Mouse (Mus musculus) liver, embryonic 12.5 days (tissue): Measurements from ENCODE around the gene Med13l. TPM values are rescaled to one million over a fixed set of nuclear protein-coding genes. Genes with fewer than 3 reads are reported as not detected.

Experiments used
- ATAC-seq: fragments of 200-750 bp; cut with Nextera tagmentation; 2 replicates; pipeline ENCODE4 v1.8.0; 2017; ENCODE audit warnings: moderate number of reproducible peaks, mild to moderate bottlenecking, moderate library complexity
- H3K27ac ChIP-seq: fragments of 300-500 bp; sonication (generic); 2 replicates; pipeline ENCODE4 v1.5.1; 2016; ENCODE audit warnings: mild to moderate bottlenecking
- H3K27me3 ChIP-seq: fragments of 300-500 bp; sonication (generic); replicated peaks from 2 replicates; pipeline ENCODE4 v1.6.1; 2016; ENCODE audit warnings: mild to moderate bottlenecking, moderate library complexity
- H3K36me3 ChIP-seq: fragments of 300-500 bp; sonication (generic); 2 replicates; pipeline ENCODE4 v1.6.1; 2016; ENCODE audit warnings: mild to moderate bottlenecking, moderate library complexity
- H3K4me1 ChIP-seq: fragments of 300-500 bp; sonication (generic); 2 replicates; pipeline ENCODE4 v1.6.1; 2016
- H3K4me2 ChIP-seq: fragments of 300-500 bp; sonication (generic); 2 replicates; pipeline ENCODE4 v1.6.1; 2016; ENCODE audit warnings: mild to moderate bottlenecking, moderate library complexity
- H3K4me3 ChIP-seq: fragments of 300-500 bp; sonication (generic); 2 replicates; pipeline ENCODE4 v1.5.1; 2016; ENCODE audit warnings: mild to moderate bottlenecking, moderate library complexity
- H3K9ac ChIP-seq: fragments of 300-500 bp; sonication (generic); 2 replicates; pipeline ENCODE4 v1.6.1; 2016; ENCODE audit warnings: mild to moderate bottlenecking, moderate library complexity
- H3K9me3 ChIP-seq: fragments of 300-500 bp; sonication (generic); replicated peaks from 2 replicates; pipeline ENCODE4 v1.6.1; 2016; ENCODE audit warnings: mild to moderate bottlenecking, moderate library complexity
- WGBS: fragments of 180-500 bp; shearing (Covaris S2); methylation state at CpG from one replicate; pipeline ENCODE4 v1.1.7; 2016; ENCODE audit not compliant: insufficient replicate concordance; 5-methylcytosine and 5-hydroxymethylcytosine counted together
- polyA plus RNA-seq: library from polyadenylated mRNA; unstranded; fragments of >200 nt; fragmentation: Nextera tagmentation; extraction: Ambion mirVana; gene quantifications from 2 replicates; pipeline ENCODE4 v1.2.1, GENCODE M21; 2016

Gene Med13l
- polyA plus RNA-seq, 1 experiment from 2014 or later, result 13.0 TPM

DNA sequence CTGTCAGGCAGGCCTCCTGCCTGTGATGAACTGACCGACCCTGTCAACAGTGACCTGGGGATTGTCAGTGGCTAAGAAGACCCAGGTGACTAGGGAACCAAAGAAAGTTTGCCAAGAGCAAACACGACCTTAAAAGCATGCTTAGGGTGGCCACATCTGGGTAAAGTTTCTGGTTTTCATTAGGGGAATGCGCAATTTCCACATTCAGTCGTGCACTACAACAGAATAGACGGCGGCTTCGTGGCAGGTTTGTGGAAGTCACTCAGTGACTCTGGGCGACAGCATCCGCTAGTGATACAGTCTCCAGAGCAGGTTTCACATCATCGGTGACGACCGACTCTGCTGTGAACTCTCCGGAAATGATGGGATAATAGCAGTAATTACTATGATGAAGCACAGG is 34.0 kb upstream of the Med13l start:
- Histone ChIP-seq H3K27ac (no peak overlapping the region), H3K36me3 (no peaks in the 10 kb centered on the region), H3K4me1 (no peaks in the 10 kb centered on the region), H3K27me3 (peaks cover 93% of the 10 kb centered on the region), H3K9me3 (no peaks in the 10 kb centered on the region), H3K9ac (no peak overlapping the region), H3K4me2 (no peak overlapping the region), H3K4me3 (no peak overlapping the region)
- WGBS, result 73% methylated on average over 13 of the region's 13 CpGs
- no peak for ATAC-seq

DNA sequence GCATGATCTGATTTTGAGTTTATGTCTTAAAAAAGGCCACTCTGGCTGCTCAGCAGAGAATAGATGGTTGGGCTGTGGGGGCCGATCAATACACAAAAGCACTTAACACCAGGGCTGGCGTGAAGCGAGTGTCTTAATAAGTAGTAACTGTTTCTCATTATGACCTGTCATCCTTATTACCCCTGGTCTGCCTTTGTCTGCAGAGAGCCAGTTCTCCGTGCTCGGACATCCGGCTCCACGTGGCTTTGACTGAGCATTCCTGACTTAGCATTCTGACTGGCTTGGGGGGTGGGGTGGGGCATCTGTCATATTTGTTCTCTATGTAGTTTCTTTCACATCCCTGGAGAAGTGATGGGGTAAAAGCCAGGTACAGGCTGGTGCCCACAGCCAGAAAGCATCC is 31.2 kb upstream of the Med13l start:
- Histone ChIP-seq H3K4me2 (no peak overlapping the region), H3K9ac (no peak overlapping the region), H3K9me3 (no peaks in the 10 kb centered on the region), H3K27me3 (peaks cover 93% of the 10 kb centered on the region), H3K27ac (peak overlapping the region; percentile 7; the same call in 1 of the 2 replicates), H3K36me3 (no peaks in the 10 kb centered on the region), H3K4me1 (no peaks in the 10 kb centered on the region), H3K4me3 (no peak overlapping the region)
- ATAC-seq, result no peak
- WGBS, result 58% methylated on average over 7 of the region's 7 CpGs

DNA sequence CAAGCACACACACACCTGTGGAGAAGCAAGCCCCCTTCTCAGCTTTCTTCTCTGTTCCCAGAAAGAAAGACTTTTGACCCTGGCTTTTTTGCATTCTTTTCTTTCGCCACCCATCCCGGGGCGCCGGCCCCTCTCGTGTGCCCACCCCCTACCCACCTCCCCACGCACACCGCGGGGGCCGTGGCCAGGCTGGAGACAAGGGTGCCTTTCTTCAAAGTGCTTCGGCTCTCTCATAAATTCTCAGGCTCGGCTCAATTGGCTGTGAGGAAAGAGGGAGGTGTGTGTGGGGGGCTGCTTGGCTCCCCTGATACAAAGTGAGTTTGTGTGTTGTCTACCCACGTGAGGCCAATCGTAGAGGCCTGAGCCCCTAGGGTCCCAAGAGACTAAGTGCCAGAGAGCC is 28.4 kb upstream of the Med13l start:
- Histone ChIP-seq H3K27me3 (peaks cover 88% of the 10 kb centered on the region), H3K4me2 (no peak overlapping the region), H3K4me1 (no peaks in the 10 kb centered on the region), H3K27ac (no peak overlapping the region), H3K9me3 (no peaks in the 10 kb centered on the region), H3K36me3 (no peaks in the 10 kb centered on the region), H3K9ac (no peak overlapping the region), H3K4me3 (no peak overlapping the region)
- 34% methylated on average over 13 of the region's 13 CpGs for WGBS
- ATAC-seq, result no peak

DNA sequence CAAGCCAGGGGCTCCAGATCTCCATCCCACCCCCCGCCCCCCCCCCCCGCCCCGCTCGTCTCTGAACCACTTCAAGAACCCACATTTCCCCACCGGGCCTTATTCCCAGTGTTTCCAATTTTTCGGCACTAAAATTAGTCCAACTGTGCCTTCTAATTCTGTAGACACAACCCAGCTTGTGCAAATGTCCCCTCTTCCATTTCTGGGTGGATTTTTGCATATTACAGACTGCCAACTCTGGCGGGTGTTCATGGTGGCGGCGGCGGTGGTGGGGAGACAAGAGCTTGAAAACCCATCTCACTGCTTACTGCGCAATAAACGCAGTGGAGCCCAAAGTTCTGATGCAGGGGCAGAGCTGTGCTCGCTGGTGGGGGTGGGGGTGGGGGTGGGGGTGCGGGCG is 27.8 kb upstream of the Med13l start:
- H3K27me3 ChIP-seq, result peaks cover 92% of the 10 kb centered on the region
- H3K27ac ChIP-seq, result no peak overlapping the region
- H3K4me2 ChIP-seq, result no peak overlapping the region
- no peak overlapping the region for H3K4me3 ChIP-seq
- no peaks in the 10 kb centered on the region for H3K9me3 ChIP-seq
- ATAC-seq, result no peak
- WGBS, result 49% methylated on average over 14 of the region's 15 CpGs
- no peak overlapping the region for H3K9ac ChIP-seq
- H3K36me3 ChIP-seq, result no peaks in the 10 kb centered on the region
- no peaks in the 10 kb centered on the region; the same call in 1 of the 2 replicates for H3K4me1 ChIP-seq

DNA sequence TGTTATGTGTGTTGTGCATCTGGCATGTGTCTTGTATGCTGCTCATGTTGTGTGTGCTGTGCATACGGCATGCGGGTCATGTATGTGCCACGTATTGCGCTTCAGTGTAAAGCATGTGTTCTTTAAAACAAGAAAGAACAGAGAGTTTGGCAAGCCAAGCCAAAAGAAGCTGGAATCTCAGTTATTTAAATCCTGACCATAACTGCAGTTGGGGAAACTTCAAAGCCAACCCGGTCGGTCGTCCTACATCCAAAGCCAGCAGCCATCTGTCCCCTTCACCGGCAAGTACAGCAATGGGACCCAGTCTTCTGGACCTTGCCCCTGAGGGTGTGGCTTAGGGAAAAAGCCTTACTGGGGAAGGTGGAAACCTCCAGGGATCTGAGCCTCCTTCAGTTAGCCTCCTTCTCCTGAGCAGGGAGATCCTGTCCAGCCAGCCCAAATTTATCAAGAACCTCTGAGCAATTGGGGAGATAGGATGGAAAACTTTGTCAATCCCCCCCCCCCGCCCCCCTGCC is 26.0 kb upstream of the Med13l start:
- Histone ChIP-seq H3K27me3 (peaks cover 79% of the 10 kb centered on the region), H3K27ac (no peak overlapping the region), H3K9ac (no peak overlapping the region), H3K4me3 (no peak overlapping the region), H3K36me3 (no peaks in the 10 kb centered on the region), H3K9me3 (no peaks in the 10 kb centered on the region), H3K4me1 (no peaks in the 10 kb centered on the region; the same call in 1 of the 2 replicates), H3K4me2 (no peak overlapping the region)
- 68% methylated on average over 9 of the region's 9 CpGs for WGBS
- no peak for ATAC-seq

DNA sequence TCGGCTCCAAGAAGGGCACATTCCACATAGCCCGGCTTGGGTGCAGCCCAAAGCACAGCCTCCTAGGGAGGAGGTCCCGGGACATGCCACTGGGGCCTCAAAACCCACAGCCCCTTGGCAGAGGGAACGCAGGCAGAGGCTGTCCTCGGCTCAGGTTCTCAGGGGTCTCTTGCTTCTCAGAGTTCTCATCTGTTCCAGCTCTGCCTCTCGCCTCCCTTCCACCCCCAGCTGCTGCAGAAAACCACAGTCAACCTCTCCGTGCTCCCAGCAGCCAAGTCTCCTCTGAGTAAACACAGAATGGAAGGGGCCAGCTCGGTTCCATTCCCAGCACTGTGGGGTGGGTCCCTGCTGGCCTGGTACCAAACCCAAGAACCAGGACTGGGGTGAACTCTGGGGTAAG is 25.3 kb upstream of the Med13l start:
- Histone ChIP-seq H3K27ac (no peak overlapping the region), H3K4me3 (no peak overlapping the region), H3K36me3 (no peaks in the 10 kb centered on the region), H3K9ac (no peak overlapping the region), H3K4me2 (no peak overlapping the region), H3K9me3 (no peaks in the 10 kb centered on the region), H3K27me3 (peaks cover 77% of the 10 kb centered on the region), H3K4me1 (no peaks in the 10 kb centered on the region; the same call in 1 of the 2 replicates)
- 50% methylated on average over 8 of the region's 8 CpGs for WGBS
- no peak for ATAC-seq

DNA sequence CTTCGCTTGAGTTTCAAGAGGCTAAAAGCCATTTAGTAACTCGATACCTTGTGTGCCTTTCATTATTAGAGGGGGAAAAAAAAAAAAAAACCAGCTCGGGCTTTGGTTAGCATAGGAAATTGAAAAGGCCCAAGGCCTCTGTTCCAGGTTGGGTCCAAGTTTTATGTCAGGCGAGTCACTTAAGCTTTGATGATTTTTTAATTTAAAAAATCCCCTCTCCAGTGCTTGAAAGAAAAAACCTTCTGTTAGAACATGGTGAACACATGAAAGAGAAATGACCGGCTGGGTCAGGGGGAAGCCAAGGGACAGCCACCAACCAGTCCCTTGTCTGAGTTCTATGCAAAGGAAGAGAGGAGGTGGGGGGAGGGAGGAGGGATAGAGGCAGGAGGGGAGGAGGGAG is 22.0 kb upstream of the Med13l start:
- WGBS, result 55% methylated on average over 5 of the region's 5 CpGs
- Histone ChIP-seq H3K4me2 (no peak overlapping the region), H3K4me1 (no peaks in the 10 kb centered on the region; the same call in 1 of the 2 replicates), H3K4me3 (no peak overlapping the region), H3K9ac (no peak overlapping the region), H3K27ac (no peak overlapping the region), H3K36me3 (no peaks in the 10 kb centered on the region), H3K9me3 (0 out of 2 replicates have a peak, but pooled peaks cover 3% of the 10 kb centered on the region), H3K27me3 (peaks cover 48% of the 10 kb centered on the region)
- no peak for ATAC-seq

DNA sequence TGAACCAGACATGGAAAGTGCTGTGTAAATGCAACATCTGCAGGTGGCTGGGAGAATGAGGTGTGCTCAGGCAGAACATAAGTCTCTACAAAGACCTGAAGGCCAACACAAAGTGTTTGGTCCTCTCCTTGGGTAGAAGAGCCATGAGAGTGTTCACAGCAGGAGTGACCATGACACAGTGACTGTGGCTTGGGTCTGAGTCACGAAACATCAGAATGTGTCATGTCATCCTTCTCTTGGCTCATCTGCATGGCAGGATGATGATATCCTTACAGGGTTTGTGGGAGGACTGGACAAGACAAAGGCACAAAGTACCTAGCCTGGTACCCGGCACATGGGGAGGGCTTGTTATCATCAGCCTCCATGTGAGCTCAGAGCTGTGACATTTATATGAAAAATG is 16.7 kb upstream of the Med13l start:
- H3K4me3 ChIP-seq, result no peak overlapping the region
- H3K4me1 ChIP-seq, result no peaks in the 10 kb centered on the region
- H3K4me2 ChIP-seq, result no peak overlapping the region
- H3K36me3 ChIP-seq, result no peaks in the 10 kb centered on the region
- H3K9ac ChIP-seq, result no peak overlapping the region
- H3K27me3 ChIP-seq, result peaks cover 18% of the 10 kb centered on the region; the same call in 1 of the 2 replicates
- ATAC-seq, result no peak
- H3K27ac ChIP-seq, result no peak overlapping the region
- 0 out of 2 replicates have a peak, but pooled peaks cover 3% of the 10 kb centered on the region for H3K9me3 ChIP-seq
- 55% methylated on average over 2 of the region's 2 CpGs for WGBS

DNA sequence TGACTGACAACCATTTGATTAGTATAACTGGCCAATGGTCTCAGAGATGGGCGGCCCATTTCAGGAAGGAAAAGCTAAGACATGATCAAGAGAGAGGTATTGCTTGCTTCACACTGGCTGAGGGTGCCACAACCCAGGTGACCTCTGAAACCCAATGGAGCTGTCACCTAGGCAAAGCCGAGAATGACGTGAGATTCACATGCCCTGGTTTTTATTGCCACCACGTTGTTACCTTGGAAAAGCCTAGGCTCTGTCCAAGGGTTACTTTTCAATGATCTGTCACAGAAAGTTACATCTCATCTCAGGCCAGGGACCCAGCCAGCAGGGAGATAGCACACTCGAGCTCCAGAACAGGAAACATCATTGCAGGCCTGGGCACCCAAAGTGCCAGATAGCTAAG is 10.0 kb upstream of the Med13l start:
- H3K4me2 ChIP-seq, result no peak overlapping the region
- H3K27me3 ChIP-seq, result peaks cover 8% of the 10 kb centered on the region
- WGBS, result 44% methylated on average over 5 of the region's 5 CpGs
- peaks cover 5% of the 10 kb centered on the region; the same call in 1 of the 2 replicates for H3K4me1 ChIP-seq
- H3K4me3 ChIP-seq, result no peak overlapping the region
- no peak for ATAC-seq
- no peak overlapping the region for H3K9ac ChIP-seq
- no peaks in the 10 kb centered on the region for H3K36me3 ChIP-seq
- H3K9me3 ChIP-seq, result peaks cover 4% of the 10 kb centered on the region; the same call in 1 of the 2 replicates
- no peak overlapping the region for H3K27ac ChIP-seq

DNA sequence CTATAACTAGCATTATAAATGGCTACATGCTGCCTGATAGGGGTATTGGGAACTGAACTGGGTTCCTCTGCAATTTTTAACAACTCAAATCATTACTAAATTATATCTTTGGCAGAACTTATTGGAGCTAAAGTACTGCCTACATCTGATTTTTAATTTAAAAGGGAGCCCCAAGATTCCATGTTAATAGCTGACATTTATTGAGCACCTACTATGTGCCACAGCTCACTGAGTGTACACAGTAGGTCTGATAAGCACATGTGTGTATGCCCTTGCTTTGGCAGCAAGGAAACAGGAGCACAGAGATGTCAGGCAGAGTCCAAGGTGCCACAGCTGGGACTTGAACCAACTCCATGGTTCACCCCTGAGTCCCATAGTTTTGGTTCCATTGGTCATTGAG is 7.2 kb upstream of the Med13l start:
- H3K36me3 ChIP-seq, result no peaks in the 10 kb centered on the region
- no peak overlapping the region for H3K4me3 ChIP-seq
- no peak overlapping the region for H3K9ac ChIP-seq
- ATAC-seq, result no peak
- peaks cover 14% of the 10 kb centered on the region for H3K27me3 ChIP-seq
- no peak overlapping the region for H3K4me2 ChIP-seq
- H3K4me1 ChIP-seq, result peaks cover 24% of the 10 kb centered on the region
- no peak overlapping the region for H3K27ac ChIP-seq
- peaks cover 4% of the 10 kb centered on the region; the same call in 1 of the 2 replicates for H3K9me3 ChIP-seq

DNA sequence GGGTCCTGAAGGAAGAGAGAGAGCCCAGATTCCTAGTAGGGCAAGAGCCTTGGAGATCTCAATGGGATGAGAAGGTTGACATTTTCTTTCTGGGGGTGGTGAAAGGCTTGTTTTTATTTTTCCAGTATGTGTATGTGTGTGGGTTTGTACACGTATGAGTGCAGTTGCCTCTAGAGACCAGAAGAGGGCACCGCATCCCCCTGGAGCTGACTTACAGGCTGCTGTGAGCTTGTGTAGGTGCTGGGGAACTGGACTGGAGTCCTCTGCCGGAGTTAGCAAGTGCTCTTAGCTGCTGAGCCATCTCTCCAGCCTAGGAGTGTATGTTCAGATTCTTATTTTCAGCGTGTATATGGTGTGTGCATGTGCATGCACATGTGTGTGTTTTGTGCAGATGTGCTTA is 5.2 kb upstream of the Med13l start:
- H3K4me2 ChIP-seq, result no peak overlapping the region
- H3K4me1 ChIP-seq, result peaks cover 36% of the 10 kb centered on the region
- peaks cover 12% of the 10 kb centered on the region for H3K27me3 ChIP-seq
- ATAC-seq, result no peak
- WGBS, result 86% methylated on average over 4 of the region's 4 CpGs
- no peak overlapping the region for H3K9ac ChIP-seq
- H3K4me3 ChIP-seq, result no peak overlapping the region
- H3K36me3 ChIP-seq, result no peaks in the 10 kb centered on the region
- H3K9me3 ChIP-seq, result peaks cover 4% of the 10 kb centered on the region; the same call in 1 of the 2 replicates
- H3K27ac ChIP-seq, result no peak overlapping the region

DNA sequence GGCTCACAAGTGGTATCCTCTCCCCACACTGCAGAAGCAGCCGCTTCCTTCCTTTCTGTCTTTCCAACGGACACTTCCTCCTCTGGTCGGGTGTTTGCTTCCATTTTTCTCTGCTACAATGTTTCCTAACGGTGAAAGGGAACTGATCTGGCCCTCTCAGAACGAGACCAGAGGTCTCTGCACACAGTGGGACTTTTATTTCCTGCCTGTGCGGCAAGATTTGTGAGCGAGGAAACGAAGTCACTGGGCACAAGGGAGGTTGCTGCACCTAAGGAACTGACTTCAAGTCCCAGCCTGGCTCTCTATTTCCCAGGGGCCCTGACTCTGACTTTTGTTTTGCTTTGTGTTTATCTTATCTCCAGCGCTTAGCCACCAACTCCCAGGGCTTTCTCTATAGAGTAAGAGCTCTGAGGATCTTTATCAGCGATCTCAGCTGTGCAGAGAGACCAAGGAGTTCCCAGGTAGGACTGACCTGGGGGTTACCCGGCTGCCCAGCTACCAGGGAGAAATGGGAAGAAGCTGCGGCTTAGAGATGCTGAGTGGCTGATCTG is 4.0 kb upstream of the Med13l start:
- H3K4me2 ChIP-seq, result peak overlapping the region; percentile 60
- peak overlapping the region; percentile 48 for H3K27ac ChIP-seq
- peak; percentile 13; the same call in 1 of the 2 replicates for ATAC-seq
- peak overlapping the region; percentile 31 for H3K4me3 ChIP-seq
- H3K36me3 ChIP-seq, result no peaks in the 10 kb centered on the region
- H3K4me1 ChIP-seq, result peaks cover 34% of the 10 kb centered on the region
- peaks cover 12% of the 10 kb centered on the region for H3K27me3 ChIP-seq
- H3K9me3 ChIP-seq, result peaks cover 4% of the 10 kb centered on the region; the same call in 1 of the 2 replicates
- WGBS, result 3% methylated on average over 12 of the region's 12 CpGs
- peak overlapping the region; percentile 58 for H3K9ac ChIP-seq
